Mouse (Mus musculus) midbrain, embryonic 14.5 days (tissue): Measurements from ENCODE around the gene Tcfl5. TPM values are rescaled to one million over a fixed set of nuclear protein-coding genes. Genes with fewer than 3 reads are reported as not detected.

Experiments used
- ATAC-seq: fragments of 200-750 bp; cut with Nextera tagmentation; 2 replicates; pipeline ENCODE4 v1.8.0; 2017; ENCODE audit warnings: moderate number of reproducible peaks, moderate library complexity; ENCODE audit not compliant: low FRiP score, low TSS enrichment
- DNase-seq: peaks from one replicate; pipeline ENCODE4 v3.0.0-alpha.2; 2015
- H3K27ac ChIP-seq: fragments of 300-500 bp; sonication (generic); replicated peaks from 2 replicates; pipeline ENCODE4 v1.5.1; 2014; ENCODE audit warnings: mild to moderate bottlenecking, low read depth, low read length, moderate library complexity
- H3K27me3 ChIP-seq: fragments of 300-500 bp; sonication (generic); 2 replicates; pipeline ENCODE4 v1.6.1; 2014; ENCODE audit warnings: low read length, control low read depth, mixed read lengths; ENCODE audit not compliant: control insufficient read depth, insufficient read depth
- H3K36me3 ChIP-seq: fragments of 300-500 bp; sonication (generic); 2 replicates; pipeline ENCODE4 v1.6.1; 2014; ENCODE audit warnings: low read length, control low read depth; ENCODE audit not compliant: control insufficient read depth, insufficient read depth
- H3K4me1 ChIP-seq: fragments of 300-500 bp; sonication (generic); 2 replicates; pipeline ENCODE4 v1.6.1; 2014; ENCODE audit warnings: mild to moderate bottlenecking, antibody characterized with exemption, low read length, control low read depth; ENCODE audit not compliant: control insufficient read depth, insufficient read depth
- H3K4me2 ChIP-seq: fragments of 300-500 bp; sonication (generic); 2 replicates; pipeline ENCODE4 v1.6.1; 2014; ENCODE audit warnings: mild to moderate bottlenecking, low read length, moderate library complexity
- H3K4me3 ChIP-seq: fragments of 300-500 bp; sonication (generic); replicated peaks from 2 replicates; pipeline ENCODE4 v1.5.1; 2014; ENCODE audit warnings: low read depth, low read length
- H3K9ac ChIP-seq: fragments of 300-500 bp; sonication (generic); replicated peaks from 2 replicates; pipeline ENCODE4 v1.6.1; 2014; ENCODE audit warnings: mild to moderate bottlenecking, low read length, moderate library complexity
- H3K9me3 ChIP-seq: fragments of 300-500 bp; sonication (generic); 2 replicates; pipeline ENCODE4 v1.6.1; 2016; ENCODE audit warnings: low read length, control low read depth, mixed read lengths; ENCODE audit not compliant: control insufficient read depth
- WGBS: fragments of 180-500 bp; shearing (Covaris S2); extraction: QIAGEN DNeasy Blood & Tissue Kit; methylation state at CpG from one replicate; pipeline ENCODE4 v1.1.7; 2014; 5-methylcytosine and 5-hydroxymethylcytosine counted together
- polyA plus RNA-seq: library from polyadenylated mRNA; unstranded; fragments of >200 nt; fragmentation: Nextera tagmentation; extraction: Ambion mirVana; gene quantifications from 2 replicates; pipeline ENCODE4 v1.2.1, GENCODE M21; 2014

Tcfl5 gene
- polyA plus RNA-seq, 1 experiment from 2014 or later: 0.42 TPM

DNA sequence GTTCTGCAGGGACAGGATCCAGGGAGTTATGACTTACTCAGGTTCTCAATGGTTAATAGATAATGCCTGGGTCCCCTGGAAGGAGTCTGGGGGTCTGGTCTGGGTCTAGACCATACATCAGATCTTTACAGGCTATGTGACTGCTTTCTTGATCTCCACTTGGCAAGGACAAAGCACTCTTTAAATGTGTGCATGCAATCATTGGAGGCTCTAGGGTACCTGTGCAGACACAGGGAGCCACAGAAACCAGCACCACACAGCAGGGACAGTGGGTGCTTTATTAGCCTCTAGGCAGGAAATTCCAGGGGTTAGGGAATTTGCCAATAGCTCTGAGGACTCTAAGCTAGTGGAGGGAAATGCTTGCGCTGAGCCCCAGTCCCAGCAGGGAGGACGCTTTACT, 30.6 kb downstream of the Tcfl5 start:
- ATAC-seq: no peak
- Histone ChIP-seq H3K27me3 (no peaks in the 10 kb centered on the region), H3K27ac (no peak overlapping the region), H3K4me1 (no peaks in the 10 kb centered on the region), H3K36me3 (no peaks in the 10 kb centered on the region), H3K9me3 (no peaks in the 10 kb centered on the region), H3K4me2 (no peak overlapping the region), H3K4me3 (no peak overlapping the region), H3K9ac (no peak overlapping the region)
- no peak for DNase-seq
- WGBS: 83% methylated on average over 2 of the region's 2 CpGs

DNA sequence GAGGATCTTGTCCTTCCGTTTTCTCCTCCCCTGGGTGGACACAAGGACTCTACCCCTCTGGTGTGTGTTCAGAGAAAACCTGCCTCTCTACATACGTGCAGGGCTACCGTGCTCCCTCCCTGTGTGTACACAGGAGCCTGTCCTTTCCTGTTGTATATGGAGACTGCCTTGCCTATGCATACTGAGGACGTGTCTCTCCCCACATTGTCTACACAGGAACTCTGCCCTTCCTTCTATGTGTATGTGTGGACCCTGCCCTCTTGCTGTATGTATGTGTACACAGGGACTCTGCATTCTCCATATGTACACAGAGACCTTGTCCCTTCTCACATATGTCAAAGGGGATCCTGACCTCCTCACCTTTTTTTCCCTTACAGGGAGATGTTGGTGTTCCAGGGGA, 32.2 kb downstream of the Tcfl5 start:
- no peaks in the 10 kb centered on the region for H3K36me3 ChIP-seq
- no peak overlapping the region for H3K4me2 ChIP-seq
- DNase-seq: no peak
- H3K9me3 ChIP-seq: no peaks in the 10 kb centered on the region
- H3K4me3 ChIP-seq: no peak overlapping the region
- H3K9ac ChIP-seq: no peak overlapping the region
- no peak for ATAC-seq
- H3K27ac ChIP-seq: no peak overlapping the region
- 84% methylated on average over 4 of the region's 4 CpGs for WGBS
- no peaks in the 10 kb centered on the region for H3K4me1 ChIP-seq
- no peaks in the 10 kb centered on the region for H3K27me3 ChIP-seq

- Histone ChIP-seq H3K9me3 (no peaks in the 10 kb centered on the region), H3K9ac (no peak overlapping the region), H3K4me3 (no peak overlapping the region), H3K27me3 (no peaks in the 10 kb centered on the region), H3K36me3 (no peaks in the 10 kb centered on the region), H3K4me2 (no peak overlapping the region), H3K27ac (no peak overlapping the region), H3K4me1 (peaks cover 4% of the 10 kb centered on the region; the same call in 1 of the 2 replicates)
- ATAC-seq (no peak), DNase-seq (no peak)
- WGBS: 58% methylated on average over 6 of the region's 6 CpGs
Observed at GRCm38 (mm10) chr2:180604781-180605180, 37.7 kb downstream of the Tcfl5 start.

- peak; percentile 60 for DNase-seq
- Histone ChIP-seq H3K4me1 (peaks cover 19% of the 10 kb centered on the region; the same call in 1 of the 2 replicates), H3K27ac (0 out of 2 replicates have a peak overlapping the region, but pooled peaks have one; percentile 13), H3K4me2 (no peak overlapping the region), H3K9me3 (no peaks in the 10 kb centered on the region), H3K9ac (no peak overlapping the region), H3K4me3 (no peak overlapping the region), H3K36me3 (peaks cover 3% of the 10 kb centered on the region; the same call in 1 of the 2 replicates), H3K27me3 (no peaks in the 10 kb centered on the region)
- 3% methylated on average over 9 of the region's 9 CpGs for WGBS
- peak; percentile 54 for ATAC-seq
Observed at GRCm38 (mm10) chr2:180600569-180601021, 41.9 kb downstream of the Tcfl5 start.

DNA sequence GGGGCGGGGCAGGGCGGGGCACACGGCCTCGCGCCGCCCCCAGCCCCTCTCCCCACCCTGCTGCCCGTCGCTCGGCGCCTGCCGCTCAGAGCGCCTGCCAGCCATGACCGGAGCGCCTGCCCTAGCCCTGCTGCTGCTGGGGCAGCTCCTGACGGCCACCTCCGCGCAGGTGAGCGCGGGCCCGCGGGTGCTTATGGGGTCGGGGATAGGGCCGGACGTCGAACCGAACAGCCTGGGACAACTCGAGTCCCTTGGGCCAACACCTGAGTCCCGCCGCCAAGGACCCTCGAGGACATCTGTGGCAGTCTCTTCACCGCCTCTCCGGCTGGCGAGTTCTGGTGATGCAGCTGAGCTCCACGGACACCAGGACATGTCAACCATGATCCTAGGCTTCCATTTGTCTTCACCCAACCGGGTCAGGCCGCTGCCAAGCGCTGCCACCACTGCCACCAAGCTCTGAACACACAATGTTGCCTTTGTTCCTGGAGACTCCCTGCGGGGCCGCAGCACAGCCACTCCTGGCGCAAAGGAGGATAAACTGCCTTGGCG, 44.3 kb downstream of the Tcfl5 start:
- H3K4me1 ChIP-seq: peaks cover 19% of the 10 kb centered on the region; the same call in 1 of the 2 replicates
- peaks cover 26% of the 10 kb centered on the region for H3K36me3 ChIP-seq
- H3K9me3 ChIP-seq: no peaks in the 10 kb centered on the region
- 0 out of 2 replicates have a peak overlapping the region, but pooled peaks have one; percentile 26 for H3K27ac ChIP-seq
- H3K4me2 ChIP-seq: peak overlapping the region; percentile 63
- WGBS: under 1% methylated on average over 41 of the region's 41 CpGs
- peak overlapping the region; percentile 28 for H3K4me3 ChIP-seq
- no peak for ATAC-seq
- peak overlapping the region; percentile 47; the same call in 1 of the 2 replicates for H3K9ac ChIP-seq
- no peaks in the 10 kb centered on the region for H3K27me3 ChIP-seq
- peak; percentile 65 for DNase-seq

DNA sequence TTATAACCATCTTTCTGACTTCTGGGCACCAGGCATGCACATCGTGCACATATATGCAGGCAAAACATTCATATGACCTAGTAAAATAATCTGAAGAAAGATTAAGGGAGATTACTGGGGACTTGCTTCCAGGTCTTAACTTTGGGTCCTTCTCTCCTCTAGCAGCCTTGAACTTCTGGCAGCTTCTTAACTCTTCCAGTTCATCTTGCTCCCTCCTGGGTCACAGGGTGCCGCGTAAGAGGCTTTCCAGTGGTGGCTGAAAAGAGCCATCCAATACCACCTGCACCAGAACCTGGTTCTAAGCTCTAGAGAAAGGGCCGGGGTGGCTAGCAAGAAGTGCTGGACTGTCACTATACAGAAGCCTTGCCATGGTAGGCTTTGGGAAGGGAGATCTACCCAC, 45.0 kb downstream of the Tcfl5 start, which contains the start of gene Col9a3:
Gene Col9a3 (plus strand): TSS at position 301 of the 400 bp plus-strand sequence.
- no peak for ATAC-seq
- H3K36me3 ChIP-seq: peaks cover 34% of the 10 kb centered on the region
- DNase-seq: no peak
- H3K9me3 ChIP-seq: no peaks in the 10 kb centered on the region
- H3K4me1 ChIP-seq: peaks cover 19% of the 10 kb centered on the region; the same call in 1 of the 2 replicates
- no peaks in the 10 kb centered on the region for H3K27me3 ChIP-seq
- 0 out of 2 replicates have a peak within 1 kb of the TSS, but pooled peaks have one; percentile 26 for H3K27ac ChIP-seq
- WGBS: 46% methylated on average over 4 of the region's 4 CpGs
- H3K4me2 ChIP-seq: peak within 1 kb of the TSS; percentile 63
- peak within 1 kb of the TSS; percentile 47; the same call in 1 of the 2 replicates for H3K9ac ChIP-seq
- H3K4me3 ChIP-seq: peak within 1 kb of the TSS; percentile 28

DNA sequence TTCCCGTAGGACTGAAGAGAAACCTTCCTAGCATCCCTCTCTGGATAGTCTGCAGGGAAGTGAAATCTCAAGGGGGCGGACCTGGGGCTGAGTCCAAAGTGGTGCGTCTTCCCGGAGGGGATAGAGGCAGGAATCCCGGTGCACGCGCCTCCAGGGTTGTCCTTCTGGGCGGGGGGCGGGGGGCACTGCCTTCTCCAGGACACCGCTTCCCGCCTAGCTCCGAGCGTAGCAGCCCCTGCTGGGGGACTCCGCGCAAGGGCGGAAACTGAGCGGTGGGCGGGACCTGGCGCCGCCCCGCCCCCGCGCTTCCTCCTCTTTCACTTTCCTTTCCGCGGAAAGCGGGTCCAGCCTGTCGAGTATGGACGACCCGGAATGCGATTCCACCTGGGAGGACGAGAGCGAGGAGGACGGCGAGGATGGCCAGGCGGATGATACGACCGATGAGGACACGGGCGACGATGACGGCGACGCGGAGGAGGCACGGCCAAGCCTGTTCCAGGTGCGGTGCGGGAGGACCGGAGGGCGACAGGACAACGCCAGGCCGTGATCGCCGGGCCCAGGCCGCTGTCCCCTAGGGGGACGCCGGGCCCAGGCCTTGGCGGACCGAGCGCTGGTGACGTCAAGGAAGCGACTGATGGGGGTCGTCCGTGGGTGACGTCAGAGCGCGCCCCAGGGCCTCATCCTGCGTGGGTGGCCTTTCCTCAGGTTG, 53.2 kb downstream of the Tcfl5 start, which contains the start of gene Ogfr:
Gene Ogfr (plus strand): TSS at position 123 of the 709 bp plus-strand sequence.
- DNase-seq: peak; percentile 92
- peak within 1 kb of the TSS; percentile 92 for H3K27ac ChIP-seq
- no peaks in the 10 kb centered on the region for H3K27me3 ChIP-seq
- no peaks in the 10 kb centered on the region for H3K9me3 ChIP-seq
- peak within 1 kb of the TSS; percentile 90 for H3K4me3 ChIP-seq
- peak within 1 kb of the TSS; percentile 69 for H3K4me2 ChIP-seq
- H3K4me1 ChIP-seq: peaks cover 9% of the 10 kb centered on the region
- ATAC-seq: peak; percentile 90
- peak within 1 kb of the TSS; percentile 93 for H3K9ac ChIP-seq
- H3K36me3 ChIP-seq: peaks cover 60% of the 10 kb centered on the region
- under 1% methylated on average over 61 of the region's 67 CpGs for WGBS

GRCm38 (mm10) chr2:180588736-180589122, 53.8 kb downstream of the Tcfl5 start:
- ATAC-seq: no peak
- WGBS: 50% methylated on average over 6 of the region's 6 CpGs
- Histone ChIP-seq H3K27me3 (no peaks in the 10 kb centered on the region), H3K4me1 (peaks cover 13% of the 10 kb centered on the region), H3K36me3 (peaks cover 55% of the 10 kb centered on the region), H3K4me2 (peak overlapping the region; percentile 69), H3K27ac (peak overlapping the region; percentile 92), H3K4me3 (peak overlapping the region; percentile 90), H3K9ac (0 out of 2 replicates have a peak overlapping the region, but pooled peaks have one; percentile 93), H3K9me3 (no peaks in the 10 kb centered on the region)
- DNase-seq: no peak
